Mouse (Mus musculus) cerebellum, postnatal 36 days (tissue): ENCODE measurements at regions not wholly inside any gene's neighbourhood (a gene's known extent, or its start where the extent isn't known, plus 50 kb on each side); places are given as distances from the start of the nearest gene placed in this dataset.

Experiments used
- DNase-seq, 2 experiments: peaks; one replicate each; pipeline ENCODE4 v3.0.0; 2021 to 2022; ENCODE audit warnings: mixed read lengths in 2 of 2

DNA sequence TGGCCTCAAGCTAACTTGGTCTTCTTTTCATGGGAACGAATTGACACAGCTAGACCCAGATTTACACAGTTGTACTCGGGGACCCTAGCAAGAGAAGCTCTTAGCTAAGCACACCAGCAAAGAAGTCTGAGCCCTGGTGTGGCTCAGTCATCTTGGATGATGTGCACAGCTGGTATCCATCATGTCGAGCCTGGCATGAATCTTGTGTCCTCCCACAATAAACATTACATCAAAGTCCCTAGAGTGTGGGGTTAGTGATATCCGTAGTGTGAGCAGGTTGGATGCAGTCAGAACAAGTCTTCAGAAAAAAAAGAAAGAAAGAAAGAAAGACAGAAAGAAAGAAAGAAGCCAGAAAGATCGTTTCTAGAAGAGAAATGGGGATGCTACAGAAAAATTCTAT, 52.1 kb upstream of the Hmcn1 start:
- DNase-seq = no peak

DNA sequence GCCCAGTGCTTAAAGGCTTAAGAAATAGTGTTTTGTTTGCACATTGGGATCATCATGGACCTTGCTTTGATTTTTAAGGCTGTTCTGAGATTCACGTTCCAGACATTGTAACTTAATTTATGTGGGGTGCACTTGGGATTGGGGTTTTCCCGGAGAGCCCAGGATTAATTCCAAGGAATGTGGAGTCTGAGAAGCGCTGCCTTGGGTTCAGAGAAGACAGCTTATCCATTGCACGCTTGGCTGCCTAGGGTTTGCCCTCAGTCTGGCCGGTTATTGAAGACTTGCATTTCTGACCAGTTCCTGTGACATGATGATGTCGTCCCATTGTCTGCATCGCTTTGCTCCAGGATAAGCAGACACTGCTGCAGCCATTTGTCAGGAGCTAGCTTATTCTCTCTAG, 53.4 kb upstream of the Hmcn1 start:
- DNase-seq = no peak

DNA sequence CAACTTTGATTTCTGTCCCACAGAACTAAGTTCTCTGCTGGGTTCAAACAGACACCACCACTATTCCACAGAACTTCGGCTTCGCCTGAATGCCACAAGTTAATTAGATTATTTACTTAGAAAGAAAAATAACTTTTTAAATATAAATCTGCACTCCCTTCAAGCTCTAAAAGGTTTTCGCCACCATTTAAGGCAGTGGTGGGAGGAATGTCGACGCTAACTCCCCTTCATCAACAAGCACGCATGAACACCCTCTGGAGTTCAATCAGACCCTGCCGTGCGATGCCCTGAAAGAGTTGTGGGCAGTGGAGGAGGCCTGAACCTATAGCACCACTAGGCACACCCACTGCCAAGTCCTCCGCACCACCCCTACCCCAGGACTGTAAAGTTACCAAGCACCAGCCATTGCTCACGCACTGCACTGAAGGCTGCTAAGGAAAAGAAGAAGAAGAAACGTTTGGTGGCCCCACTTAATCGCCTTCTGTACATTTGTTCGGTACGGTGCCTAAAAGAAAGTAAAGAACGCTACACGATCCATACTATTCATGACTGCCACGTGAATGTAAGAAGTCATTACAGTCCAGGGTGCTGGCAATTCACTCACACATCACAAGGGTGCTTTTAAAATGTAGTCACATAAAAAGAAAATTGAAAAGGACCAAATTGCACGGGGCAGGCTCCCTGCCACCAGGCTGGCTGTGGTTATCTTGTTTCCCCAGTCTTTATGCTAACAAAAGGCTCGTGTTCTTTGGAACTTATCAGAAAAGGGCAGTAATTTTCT, 56.7 kb upstream of the Hmcn1 start:
- DNase-seq = no peak

DNA sequence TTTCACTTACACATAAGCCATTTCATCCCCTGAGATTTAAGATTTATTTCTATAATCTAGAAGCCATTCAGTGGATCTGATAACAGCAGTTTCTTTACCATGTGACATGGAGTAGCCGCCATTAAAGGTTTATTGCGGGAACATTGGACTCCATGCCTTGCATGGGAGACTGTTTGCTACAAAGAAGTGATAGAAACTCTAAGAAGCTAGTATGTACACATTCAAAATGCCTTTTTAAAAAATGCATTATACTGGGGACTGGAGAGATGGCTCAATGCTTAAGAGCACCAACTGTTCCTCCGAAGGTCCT, 57.2 kb upstream of the Hmcn1 start:
- no peak for DNase-seq

DNA sequence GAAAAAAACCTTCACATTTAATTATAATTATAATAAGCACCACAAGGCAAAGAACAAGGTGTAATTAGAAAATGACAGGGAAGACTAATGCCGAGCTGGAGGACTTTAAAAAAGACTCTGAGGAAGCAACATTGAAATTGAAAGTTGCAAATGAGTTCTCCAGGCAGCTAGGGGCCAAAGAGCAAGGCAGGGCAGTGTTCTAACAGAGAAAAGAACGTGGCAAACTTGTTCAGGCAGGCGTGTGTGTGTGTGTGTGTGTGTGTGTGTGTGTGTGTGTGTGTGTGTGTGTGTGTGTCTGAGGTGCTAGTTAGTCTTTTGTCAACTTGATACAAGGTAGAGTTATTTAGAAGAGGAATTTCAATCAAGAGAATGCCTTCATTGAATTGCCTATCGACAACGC, 60.0 kb upstream of the Hmcn1 start:
- no peak for DNase-seq

DNA sequence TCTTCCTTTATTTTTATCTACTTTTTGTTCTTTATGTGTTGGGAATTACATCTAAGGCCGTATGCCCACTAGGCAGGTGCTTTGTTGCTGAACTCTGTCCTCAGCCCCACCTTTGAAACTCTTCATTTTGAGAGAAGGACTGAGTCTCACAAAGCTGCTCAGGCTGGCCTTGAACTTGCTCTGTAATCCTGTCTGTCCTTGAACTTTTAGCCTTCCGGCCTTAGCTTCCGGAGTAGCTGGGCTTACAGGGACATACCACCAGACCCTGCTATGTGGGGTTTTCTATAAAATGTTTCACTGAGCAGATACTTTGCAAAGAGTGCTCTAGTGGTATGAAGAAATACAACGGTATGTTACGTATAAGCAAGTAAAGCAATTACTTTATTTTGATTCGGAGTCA, 62.2 kb upstream of the Hmcn1 start:
- no peak for DNase-seq

DNA sequence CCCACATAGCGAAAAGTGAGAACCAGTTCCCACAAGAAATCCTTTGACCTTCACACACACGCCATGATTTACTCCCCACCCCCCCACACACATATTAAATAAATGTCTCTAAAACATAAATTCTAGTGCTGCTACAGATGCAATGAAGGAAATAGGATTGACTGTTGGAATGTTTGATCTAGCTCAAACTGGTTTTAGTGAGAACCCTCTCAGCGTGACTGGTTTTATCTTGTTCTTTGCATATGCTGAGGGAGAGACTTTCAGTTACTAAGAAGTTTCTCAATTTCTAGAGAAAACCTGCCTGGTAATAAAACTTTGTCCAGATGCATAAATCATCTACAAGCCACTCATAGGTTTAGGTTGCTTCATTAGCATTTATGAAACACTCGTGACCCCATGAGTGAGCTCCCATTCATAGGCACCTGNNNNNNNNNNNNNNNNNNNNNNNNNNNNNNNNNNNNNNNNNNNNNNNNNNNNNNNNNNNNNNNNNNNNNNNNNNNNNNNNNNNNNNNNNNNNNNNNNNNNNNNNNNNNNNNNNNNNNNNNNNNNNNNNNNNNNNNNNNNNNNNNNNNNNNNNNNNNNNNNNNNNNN, 66.4 kb upstream of the Hmcn1 start:
- no peak for DNase-seq

DNA sequence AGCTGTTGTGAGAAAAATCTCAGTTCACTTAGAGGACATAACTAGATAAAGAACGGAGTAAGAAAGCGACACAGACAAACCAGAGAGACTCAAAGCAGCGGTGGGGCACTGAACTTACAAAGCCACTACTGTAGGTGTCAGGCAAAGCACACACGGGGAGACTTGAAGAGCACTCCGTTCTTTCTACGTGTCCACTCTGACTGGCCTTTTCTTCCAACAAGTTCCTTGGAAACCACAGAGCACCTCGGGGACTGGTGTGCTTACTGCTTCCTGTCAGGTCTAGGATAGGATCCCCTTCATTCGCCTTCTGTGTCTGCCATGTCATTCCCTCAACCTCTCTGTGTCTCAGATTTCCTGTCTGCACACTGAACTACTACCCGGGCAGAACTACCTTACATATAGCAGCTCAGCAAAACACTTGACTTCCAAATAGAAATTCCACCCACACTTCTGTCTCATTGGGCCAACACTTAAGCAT, 71.9 kb upstream of the Hmcn1 start:
- no peak for DNase-seq

DNA sequence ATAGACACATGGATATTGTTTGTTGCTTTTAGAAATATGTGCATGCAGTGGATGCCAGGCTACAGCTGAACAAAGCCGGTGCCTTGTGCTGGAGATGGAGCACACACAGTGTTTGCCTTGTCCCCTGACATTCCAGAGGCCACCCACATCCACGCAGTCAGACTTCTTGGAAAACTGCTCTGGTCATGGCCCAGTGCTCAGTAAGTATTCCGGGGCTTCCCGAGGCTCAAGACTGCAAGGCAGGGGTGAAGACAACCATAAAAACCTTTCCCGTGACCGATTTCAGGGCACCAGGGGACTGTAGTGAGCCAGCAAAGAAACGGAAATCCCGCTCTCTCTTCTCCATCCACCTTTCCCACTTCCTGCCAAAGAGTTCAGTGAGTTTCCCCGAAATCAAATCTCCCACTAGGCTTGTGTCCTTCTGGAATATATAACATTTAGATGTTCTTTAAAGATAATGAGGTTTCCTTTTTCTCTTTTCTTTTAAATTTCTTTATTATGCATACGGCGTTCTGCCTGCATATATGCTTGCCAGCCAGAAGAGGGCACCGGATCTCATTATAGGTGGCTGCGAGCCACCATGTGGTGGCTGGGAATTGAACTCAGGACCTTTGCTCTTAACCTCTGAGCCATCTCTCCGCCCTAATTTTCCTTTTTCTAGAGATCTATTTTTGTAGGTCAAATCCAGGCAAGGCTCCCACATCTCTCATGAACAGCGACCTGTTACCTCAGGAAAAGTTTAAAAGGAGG, 73.3 kb upstream of the Hmcn1 start:
- no peak for DNase-seq

DNA sequence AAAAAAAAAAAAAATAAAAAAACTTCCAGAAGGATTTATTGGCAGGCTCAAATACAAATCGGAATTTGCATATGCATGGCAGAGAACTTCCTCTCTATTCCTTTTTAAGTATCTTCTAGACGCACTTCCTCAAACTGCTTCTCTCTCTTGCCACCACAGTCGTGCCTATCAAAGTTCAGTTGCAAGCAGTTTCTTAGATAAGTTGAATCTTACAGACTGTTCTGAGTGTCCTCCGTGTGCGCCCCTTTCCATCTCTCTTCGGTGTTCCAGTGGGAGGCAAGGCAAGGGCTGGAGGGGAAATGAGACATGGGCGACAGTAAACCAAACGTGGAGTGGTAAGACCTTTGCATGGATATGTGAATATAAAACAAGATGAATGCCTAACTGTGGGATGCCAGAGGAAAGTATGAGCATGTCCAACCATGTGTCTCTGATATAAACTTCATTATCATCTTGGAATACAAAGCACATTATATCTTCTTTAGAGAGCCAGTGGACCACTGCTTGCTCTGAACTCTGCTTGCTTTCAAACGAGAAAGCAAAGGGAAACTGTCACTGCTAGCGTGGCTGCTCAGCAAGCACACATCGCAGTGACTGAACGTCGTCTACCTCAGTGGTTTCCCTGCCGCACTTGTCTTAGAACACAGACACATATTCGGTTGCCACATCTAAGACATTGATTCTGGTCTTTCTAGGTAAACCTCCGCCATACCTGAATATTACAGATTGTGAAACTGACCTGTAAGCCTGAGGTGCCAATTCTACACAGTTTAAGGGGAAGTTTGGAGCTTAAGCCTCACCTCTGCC, 81.5 kb upstream of the Hmcn1 start:
- no peak for DNase-seq

DNA sequence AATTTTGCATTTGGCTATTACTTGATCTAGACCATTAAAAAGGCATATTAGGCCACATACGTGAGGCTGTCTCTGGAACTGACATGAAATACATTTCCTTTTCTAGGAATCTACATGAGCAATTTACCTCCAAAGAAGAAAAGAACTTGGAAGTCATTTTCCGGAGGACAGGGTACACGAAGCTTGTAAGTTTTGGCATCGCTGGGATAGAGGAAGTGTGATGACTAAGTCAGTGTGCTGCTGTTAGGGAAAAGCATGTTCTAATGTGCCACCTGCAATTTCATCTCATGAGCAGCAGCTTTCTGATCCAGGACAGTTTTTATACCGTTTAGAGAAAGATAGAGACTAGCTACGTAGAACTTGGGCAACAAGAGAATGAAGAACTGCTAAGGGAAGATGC, 82.3 kb upstream of the Hmcn1 start:
- no peak for DNase-seq

DNA sequence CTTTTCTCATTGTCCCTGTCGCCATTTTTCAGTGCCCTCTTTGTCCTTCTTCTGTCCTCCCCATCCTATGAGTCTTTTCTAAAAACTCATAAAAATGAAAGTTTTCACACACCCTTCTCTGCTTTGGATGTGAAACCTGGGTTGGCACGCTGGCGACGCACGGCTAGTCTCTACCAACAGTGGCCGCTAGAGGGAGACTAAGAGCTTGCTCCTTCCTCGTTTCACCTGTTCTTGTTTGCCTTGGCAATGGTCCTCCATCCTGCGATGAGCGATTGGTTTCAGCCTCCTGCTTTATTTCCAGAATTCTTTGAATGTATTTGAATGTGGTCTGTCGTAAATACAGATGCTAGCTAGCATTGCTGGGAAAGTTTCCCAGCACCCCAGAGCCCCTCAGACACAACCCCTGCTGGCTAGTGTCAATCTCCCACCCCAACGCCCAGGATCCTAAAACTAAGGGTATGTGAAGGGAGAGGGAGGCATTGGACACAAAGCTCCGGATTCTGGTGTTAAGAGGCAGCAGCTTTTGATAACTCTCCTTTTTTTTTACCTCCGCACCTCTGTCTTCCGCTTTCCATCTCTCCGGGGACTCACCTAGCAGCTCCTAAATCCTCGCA, 85.8 kb upstream of the Hmcn1 start:
- peak; percentile 71 to 76 for DNase-seq

DNA sequence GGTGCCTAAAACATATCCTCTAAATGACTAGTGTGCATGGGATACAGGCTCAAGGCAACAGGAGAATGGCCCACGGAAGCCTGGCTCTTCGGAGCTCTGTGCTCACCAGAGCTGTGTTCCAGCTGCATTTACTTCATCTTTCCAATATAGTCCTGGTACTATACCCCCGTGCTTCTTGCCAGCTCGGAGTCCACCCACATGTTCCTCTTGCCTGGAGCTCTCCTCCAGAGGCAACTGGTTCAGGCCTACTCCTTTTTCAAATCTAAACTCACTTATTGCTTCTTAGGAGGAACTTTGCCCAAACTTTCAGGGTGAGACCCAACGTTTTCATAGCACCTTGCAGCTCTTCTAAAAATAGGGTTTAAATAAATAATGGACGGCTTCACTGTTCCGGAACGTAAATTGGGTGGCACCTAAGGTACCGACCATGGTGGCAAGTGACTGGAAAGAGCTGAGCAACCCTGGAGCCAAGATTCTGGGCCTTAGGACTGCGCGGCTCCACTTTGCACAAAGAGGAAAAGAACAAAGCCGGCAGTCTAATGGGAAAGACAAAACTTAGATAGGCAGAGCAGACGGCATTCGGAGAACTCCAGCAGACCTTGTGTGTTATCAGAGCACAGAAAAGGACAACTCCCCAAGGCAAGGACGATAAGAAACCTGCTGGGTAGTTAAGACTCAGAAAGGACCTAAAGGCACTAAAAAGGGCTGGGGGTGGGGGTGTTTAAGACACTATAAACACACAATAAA, 86.6 kb upstream of the Hmcn1 start:
- DNase-seq = no peak

DNA sequence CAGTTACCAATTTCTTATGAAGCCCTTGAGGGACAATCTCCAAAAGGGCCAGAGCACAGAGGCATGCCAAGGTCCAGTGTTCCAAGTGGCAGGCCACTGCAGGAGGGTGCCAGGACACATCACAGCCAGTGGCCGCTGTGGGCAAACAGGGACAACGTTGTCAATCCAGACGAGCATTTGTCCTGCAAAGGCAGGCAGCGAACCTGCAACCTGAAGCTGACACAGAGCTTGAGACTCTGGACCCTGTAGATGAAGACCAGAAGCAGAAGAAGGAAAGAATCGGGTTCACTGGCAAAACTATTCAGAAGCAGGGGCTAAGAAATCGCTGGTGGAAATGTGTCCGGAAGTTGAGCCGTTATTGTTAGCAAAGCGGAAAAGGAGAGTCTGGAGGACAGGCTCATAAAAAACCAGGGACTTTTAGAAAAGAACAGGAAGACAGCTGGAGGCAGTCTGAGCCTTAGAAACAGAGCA, 87.3 kb upstream of the Hmcn1 start:
- DNase-seq = no peak

DNA sequence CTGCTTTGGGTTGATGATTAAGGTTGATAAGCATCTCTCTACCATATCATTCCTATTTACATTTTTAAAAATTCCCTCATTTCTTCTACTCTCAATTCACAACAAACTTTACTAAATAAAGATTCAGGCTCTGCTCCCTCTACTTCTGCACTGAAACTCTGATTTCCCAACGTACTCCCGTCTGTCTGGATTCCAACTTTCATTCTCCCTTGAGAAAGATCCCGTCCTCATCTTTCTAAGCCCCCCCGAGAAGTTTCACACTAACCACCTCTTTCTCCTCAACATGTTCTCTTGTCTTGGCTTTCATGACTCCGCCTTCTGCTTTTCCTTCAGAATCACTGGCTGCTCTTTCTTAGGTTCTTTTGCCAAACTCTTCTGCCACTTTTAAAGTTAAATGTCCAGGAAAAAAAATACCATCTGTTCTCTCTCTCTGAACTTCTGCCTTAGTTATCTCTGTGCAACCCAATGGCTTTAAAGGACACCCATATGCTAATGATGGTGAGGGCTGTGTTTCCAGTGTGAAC, 89.3 kb upstream of the Hmcn1 start:
- no peak for DNase-seq

DNA sequence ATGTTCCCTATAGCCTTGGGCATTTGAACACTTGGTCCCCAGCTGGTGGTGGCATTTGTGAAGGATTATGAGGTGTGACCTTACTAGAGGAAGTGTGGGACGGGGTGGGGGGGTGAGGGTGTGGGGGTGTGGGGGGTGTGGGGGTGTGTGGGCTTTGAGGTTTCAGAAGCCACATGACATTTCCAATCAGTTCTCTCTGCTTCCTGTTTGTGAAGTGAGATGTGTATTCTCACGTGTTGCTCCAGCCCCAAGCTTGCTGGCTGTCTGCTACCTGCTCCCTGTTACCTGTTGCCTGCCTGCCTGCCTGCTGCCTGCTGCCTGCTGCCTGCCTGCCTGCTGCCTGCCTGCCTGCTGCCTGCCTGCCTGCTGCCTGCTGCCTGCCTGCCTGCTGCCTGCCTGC, 90.6 kb upstream of the Hmcn1 start:
- no peak for DNase-seq

DNA sequence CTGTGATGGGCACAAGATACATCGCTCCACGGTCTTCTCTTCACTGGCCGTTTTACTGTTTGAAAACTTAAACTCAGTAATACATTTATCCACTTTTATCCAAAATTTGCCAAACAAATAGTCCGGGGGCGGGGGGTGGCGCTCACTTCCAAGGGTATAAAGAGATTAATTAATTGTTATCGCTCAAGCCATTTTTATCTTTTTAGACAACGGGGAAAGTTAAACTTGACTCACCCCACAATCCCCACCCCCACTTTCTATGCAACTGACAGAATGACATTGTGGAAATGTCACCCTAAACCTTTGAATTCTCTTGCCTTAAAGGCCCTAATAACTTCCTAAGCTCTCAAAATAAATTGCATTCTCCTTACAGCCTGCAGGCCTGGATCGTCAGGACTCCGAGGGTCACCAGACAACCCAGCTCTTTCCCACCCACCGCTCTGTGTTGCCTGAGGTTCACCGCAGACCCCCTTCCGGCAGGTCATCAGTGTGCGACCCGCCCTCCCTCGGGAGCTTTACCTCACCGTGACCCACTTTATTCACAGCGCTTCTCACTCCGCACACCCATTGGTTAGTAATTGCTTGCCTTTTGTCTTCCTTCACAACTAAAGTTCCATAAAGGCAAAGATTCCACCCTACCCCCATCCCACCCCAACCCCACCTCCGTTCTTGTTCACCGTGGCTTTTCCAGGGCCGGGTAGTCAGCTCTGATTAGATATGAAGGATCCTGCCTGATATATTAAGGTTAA, 93.0 kb upstream of the Hmcn1 start:
- no peak for DNase-seq

DNA sequence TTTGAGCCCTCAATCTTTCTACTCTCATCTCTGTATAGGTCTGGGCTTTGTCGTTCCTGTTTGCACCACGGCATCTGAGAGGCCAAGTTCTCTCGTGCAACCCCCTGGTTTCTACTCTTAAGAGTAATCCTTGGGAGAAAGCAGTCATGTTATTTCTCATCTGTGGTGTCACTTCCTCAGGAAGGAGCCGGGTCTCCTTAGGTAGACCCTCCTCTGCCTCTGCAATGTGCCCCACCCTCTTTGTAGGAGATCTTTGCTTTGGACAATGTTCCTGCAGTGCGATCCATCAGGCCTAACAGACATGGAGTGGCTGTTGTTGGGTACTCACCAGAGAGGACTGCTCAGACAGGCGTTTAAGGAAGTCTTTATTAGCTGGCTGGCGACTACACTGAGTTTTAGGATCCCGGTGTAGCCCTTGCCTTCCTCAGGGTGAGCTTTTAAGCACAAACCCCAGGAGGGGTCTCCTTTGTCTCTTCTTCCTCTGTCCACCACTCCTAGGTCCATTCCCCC, 94.0 kb upstream of the Hmcn1 start:
- DNase-seq = no peak

DNA sequence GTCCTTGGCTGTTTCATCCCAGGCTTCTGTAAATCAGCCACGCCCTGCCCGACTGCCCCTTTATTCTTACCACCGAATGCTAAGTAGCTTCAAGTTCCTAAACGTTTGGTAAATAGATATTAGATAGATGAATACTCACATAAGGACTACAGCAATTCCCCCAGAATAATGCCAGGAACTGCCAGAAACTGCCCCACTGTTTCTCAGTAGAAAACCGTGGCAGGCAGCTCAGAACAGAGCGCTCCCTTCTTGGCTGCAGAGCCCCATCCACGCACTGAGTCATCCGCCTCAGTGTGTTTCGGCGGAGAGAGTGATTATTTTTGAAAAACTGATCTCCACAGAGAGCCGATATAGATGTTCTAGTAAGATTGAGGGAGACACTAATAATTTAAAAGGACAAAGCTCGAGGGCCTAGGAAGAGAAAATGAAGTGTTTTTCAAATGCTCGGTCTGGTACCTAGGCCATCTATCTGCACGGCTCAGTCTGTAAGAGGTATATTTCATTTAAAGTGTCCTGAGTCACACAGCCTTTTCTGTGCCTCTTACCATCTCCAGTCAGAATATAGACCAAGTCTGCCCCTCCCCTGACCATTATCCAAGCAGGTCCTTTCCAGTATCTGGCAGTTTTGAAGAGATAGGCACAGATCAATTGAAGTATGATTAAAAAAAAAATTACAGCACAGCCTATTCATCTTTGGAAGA, 94.4 kb upstream of the Gm47985 start:
- DNase-seq = no peak

DNA sequence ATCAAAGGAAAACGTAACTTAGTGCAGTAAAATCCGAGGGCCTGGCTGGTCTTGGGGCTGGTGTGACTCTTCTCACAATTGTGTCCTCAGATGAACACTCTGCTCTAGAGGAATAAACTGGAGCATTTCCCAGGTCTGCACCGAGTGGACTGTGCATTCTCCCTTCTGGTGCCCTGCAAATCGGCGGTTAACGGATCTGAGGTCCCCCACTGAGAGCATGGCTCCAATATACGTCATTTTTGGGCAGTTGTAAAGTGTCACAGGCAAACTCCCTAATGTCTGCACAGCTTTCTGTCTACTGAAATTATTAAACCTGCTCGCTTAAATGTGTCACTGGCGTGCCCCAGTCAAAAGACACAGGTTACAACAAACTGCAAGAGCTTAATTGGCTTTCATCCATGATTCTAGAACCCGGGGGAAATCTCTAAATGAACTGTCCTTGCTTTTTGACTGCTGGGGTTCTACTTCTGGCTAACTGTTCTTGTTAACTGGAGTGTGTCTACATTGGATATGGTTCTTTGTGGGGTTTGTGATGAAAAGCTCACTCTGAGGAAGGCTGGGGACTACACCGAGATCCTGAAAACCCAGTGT, 93.7 kb upstream of the Gm47985 start:
- no peak for DNase-seq
